In the genomic region with DNA sequence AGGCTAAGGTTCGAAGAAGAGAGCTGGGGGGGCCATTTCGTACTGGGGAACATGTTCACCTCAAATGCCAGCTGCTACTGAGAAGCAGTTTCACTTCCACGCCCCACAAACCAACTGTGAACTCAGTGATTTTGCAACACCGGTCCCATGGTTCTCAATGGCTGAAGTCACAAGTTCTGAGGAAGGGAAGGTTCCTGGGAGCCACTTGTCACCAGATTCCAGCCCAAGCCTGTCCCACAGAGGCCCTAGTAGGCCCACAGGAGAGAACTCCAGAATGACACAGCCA, we compare ENCODE assay signal across 8 mouse cellular contexts. TPM values are rescaled to one million over a fixed set of nuclear protein-coding genes. Genes with fewer than 3 reads are reported as not detected.
A peak's percentile ranks its signal among the peaks of the same experiment; 100 is the strongest.
DNase-seq lines count a peak whose midpoint lies in the region; ATAC-seq lines count a peak whose summit lies in the region.

No protein-coding gene starts in this region.

- WGBS in forebrain, embryonic 16.5 days = 98% methylated on average over 4 of the region's 4 CpGs
- WGBS in intestine, embryonic 16.5 days = 82% methylated on average over 4 of the region's 4 CpGs

- peak overlapping the region; percentile 85 for H3K4me2 ChIP-seq in forebrain, embryonic 16.5 days (ENCODE audit: low read length)
- H3K4me2 ChIP-seq in intestine, embryonic 16.5 days (ENCODE audit: low read depth, low read length) = peak overlapping the region; percentile 87

- ATAC-seq in forebrain, embryonic 16.5 days = no peak
- peak; percentile 16 for ATAC-seq in intestine, embryonic 16.5 days
- ATAC-seq in megakaryocyte, adult 5-6 weeks (ENCODE audit: poor library complexity, severe bottlenecking) = peak; percentile 43
- ATAC-seq in cerebellum, adult (ENCODE audit: insufficient number of reproducible peaks, low FRiP score, low TSS enrichment) = no peak

- no peaks in the 10 kb centered on the region for H3K36me3 ChIP-seq in forebrain, embryonic 16.5 days (ENCODE audit: control insufficient read depth, insufficient read depth)
- peaks cover 10% of the 10 kb centered on the region; the same call in 1 of the 2 replicates for H3K36me3 ChIP-seq in intestine, embryonic 16.5 days (ENCODE audit: control insufficient read depth, insufficient read depth, low read length)

- peak; percentile 32 for DNase-seq in left cerebral cortex, adult 11 months (ENCODE audit: low spot score)
- DNase-seq in left cerebral cortex, adult 18-20 months (ENCODE audit: low spot score in 2 of 2) = no peak
- DNase-seq in retina, embryonic 14.5 days (ENCODE audit: low spot score) = no peak
- DNase-seq in cerebellum, postnatal 36 days = no peak

- H3K9ac ChIP-seq in forebrain, embryonic 16.5 days (replicated peaks; ENCODE audit: low read depth, low read length) = no peak overlapping the region
- peak overlapping the region; percentile 79 for H3K9ac ChIP-seq in intestine, embryonic 16.5 days (ENCODE audit: low read depth, low read length)

- peaks cover 18% of the 10 kb centered on the region for H3K4me1 ChIP-seq in forebrain, embryonic 16.5 days (replicated peaks; ENCODE audit: control insufficient read depth, insufficient read depth, low read length)
- peaks cover 28% of the 10 kb centered on the region for H3K4me1 ChIP-seq in intestine, embryonic 16.5 days (ENCODE audit: control insufficient read depth, insufficient read depth, low read length)

- no peak overlapping the region for H3K27ac ChIP-seq in forebrain, embryonic 16.5 days (ENCODE audit: low read length)
- H3K27ac ChIP-seq in intestine, embryonic 16.5 days (ENCODE audit: low read length) = peak overlapping the region; percentile 69

- no peak overlapping the region for H3K4me3 ChIP-seq in forebrain, embryonic 16.5 days (replicated peaks; ENCODE audit: low read length)
- peak overlapping the region; percentile 72 for H3K4me3 ChIP-seq in intestine, embryonic 16.5 days (ENCODE audit: low read length)

- no peaks in the 10 kb centered on the region for H3K27me3 ChIP-seq in forebrain, embryonic 16.5 days (replicated peaks; ENCODE audit: control insufficient read depth, insufficient read depth, low read length)
- H3K27me3 ChIP-seq in intestine, embryonic 16.5 days (replicated peaks; ENCODE audit: control insufficient read depth, insufficient read depth, low read length) = no peaks in the 10 kb centered on the region

- no peaks in the 10 kb centered on the region for H3K9me3 ChIP-seq in forebrain, embryonic 16.5 days (ENCODE audit: control insufficient read depth, low read length)
- no peaks in the 10 kb centered on the region for H3K9me3 ChIP-seq in intestine, embryonic 16.5 days (ENCODE audit: control insufficient read depth, low read length)

RNA-seq across cellular contexts. Expression of a gene that starts 1.2 kb away (rescaled TPM):
- total RNA-seq in left cerebral cortex, adult 18-20 months (2021) = 10 to 100 TPM; 39.6 to 45.7 TPM
- 81.2 and 84.9 TPM in 2 replicates for polyA plus RNA-seq in forebrain, embryonic 16.5 days (2015; fragmentation: Nextera tagmentation; extraction: Ambion mirVana)
- 381 and 448 TPM in 2 replicates for polyA plus RNA-seq in intestine, embryonic 16.5 days (2015; fragmentation: Nextera tagmentation; extraction: Ambion mirVana)
- total RNA-seq in megakaryocyte, adult 5-6 weeks (2015) = 265 and 282 TPM in 2 replicates
- total RNA-seq in megakaryocyte, adult 5-6 weeks (2017) = 388 and 414 TPM in 2 replicates

RNA-seq across cellular contexts. Expression of a gene that starts 12.9 kb away (rescaled TPM):
- not detected for total RNA-seq in left cerebral cortex, adult 18-20 months (2021)
- 0.24 and 0.63 TPM in 2 replicates for polyA plus RNA-seq in forebrain, embryonic 16.5 days (2015; fragmentation: Nextera tagmentation; extraction: Ambion mirVana)
- polyA plus RNA-seq in intestine, embryonic 16.5 days (2015; fragmentation: Nextera tagmentation; extraction: Ambion mirVana) = 1.1 and 1.4 TPM in 2 replicates
- not detected in 2 replicates for total RNA-seq in megakaryocyte, adult 5-6 weeks (2015)
- total RNA-seq in megakaryocyte, adult 5-6 weeks (2017) = 0.26 and 0.53 TPM in 2 replicates

RNA-seq across cellular contexts. Expression of a gene that starts 22.0 kb away (rescaled TPM):
- total RNA-seq in left cerebral cortex, adult 18-20 months (2021) = 10 to 100 TPM; 48.5 to 52.3 TPM
- 106 and 109 TPM in 2 replicates for polyA plus RNA-seq in forebrain, embryonic 16.5 days (2015; fragmentation: Nextera tagmentation; extraction: Ambion mirVana)
- polyA plus RNA-seq in intestine, embryonic 16.5 days (2015; fragmentation: Nextera tagmentation; extraction: Ambion mirVana) = 72.5 and 81.3 TPM in 2 replicates
- 24.5 and 25.5 TPM in 2 replicates for total RNA-seq in megakaryocyte, adult 5-6 weeks (2015)
- total RNA-seq in megakaryocyte, adult 5-6 weeks (2017) = 26.3 and 39.0 TPM in 2 replicates

RNA-seq across cellular contexts. Expression of a gene that starts 26.3 kb away (rescaled TPM):
- total RNA-seq in left cerebral cortex, adult 18-20 months (2021) = 100 to 1,000 TPM; 311 to 338 TPM
- polyA plus RNA-seq in forebrain, embryonic 16.5 days (2015; fragmentation: Nextera tagmentation; extraction: Ambion mirVana) = 529 and 555 TPM in 2 replicates
- 775 and 798 TPM in 2 replicates for polyA plus RNA-seq in intestine, embryonic 16.5 days (2015; fragmentation: Nextera tagmentation; extraction: Ambion mirVana)
- total RNA-seq in megakaryocyte, adult 5-6 weeks (2015) = 421 and 466 TPM in 2 replicates
- total RNA-seq in megakaryocyte, adult 5-6 weeks (2017) = 212 and 256 TPM in 2 replicates

RNA-seq across cellular contexts. Expression of a gene that starts 35.2 kb away (rescaled TPM):
- 10 to 100 TPM; 51.7 to 57.5 TPM for total RNA-seq in left cerebral cortex, adult 18-20 months (2021)
- 120 and 121 TPM in 2 replicates for polyA plus RNA-seq in forebrain, embryonic 16.5 days (2015; fragmentation: Nextera tagmentation; extraction: Ambion mirVana)
- polyA plus RNA-seq in intestine, embryonic 16.5 days (2015; fragmentation: Nextera tagmentation; extraction: Ambion mirVana) = 119 and 134 TPM in 2 replicates
- 62.1 and 66.9 TPM in 2 replicates for total RNA-seq in megakaryocyte, adult 5-6 weeks (2015)
- 141 and 145 TPM in 2 replicates for total RNA-seq in megakaryocyte, adult 5-6 weeks (2017)

Comparison
In these comparisons a context has a peak if more than half of its experiments do, and no peak if none do; other contexts are left out.
1. ATAC-seq: peak in intestine, embryonic 16.5 days (single experiment) and megakaryocyte, adult 5-6 weeks (single experiment); none in forebrain, embryonic 16.5 days (single experiment) and cerebellum, adult (single experiment).
2. RNA of a gene that starts 1.2 kb away (total RNA-seq): 265 to 414 TPM in megakaryocyte, adult 5-6 weeks; 39.6 to 45.7 TPM in left cerebral cortex, adult 18-20 months; every median in the first group is over 4 times any median in the second.